Mouse (Mus musculus) thymus, adult 2 months (tissue): ENCODE measurements at regions not wholly inside any gene's neighbourhood (a gene's known extent, or its start where the extent isn't known, plus 50 kb on each side); places are given as distances from the start of the nearest gene placed in this dataset.

Source experiments
- DNase-seq: peaks from one replicate; pipeline ENCODE4 v3.0.0; 2021
- H3K27ac ChIP-seq: fragments of 200-500 bp; 2 replicates; pipeline ENCODE4 v1.5.1; 2012; ENCODE audit warnings: low read length, control low read depth; ENCODE audit not compliant: control insufficient read depth, insufficient read depth
- H3K27me3 ChIP-seq: fragments of 200-500 bp; 2 replicates; pipeline ENCODE4 v1.6.1; 2012; ENCODE audit warnings: mild to moderate bottlenecking, low read length, moderate library complexity, mixed read lengths; ENCODE audit not compliant: control insufficient read depth, insufficient read depth
- H3K36me3 ChIP-seq: fragments of 200-500 bp; 2 replicates; pipeline ENCODE4 v1.6.1; 2012; ENCODE audit warnings: mild to moderate bottlenecking, low read length, moderate library complexity; ENCODE audit not compliant: control insufficient read depth, insufficient read depth
- H3K4me1 ChIP-seq: fragments of 200-500 bp; replicated peaks from 2 replicates; pipeline ENCODE4 v1.6.1; 2012; ENCODE audit warnings: low read length; ENCODE audit not compliant: control insufficient read depth, insufficient read depth
- H3K4me3 ChIP-seq: fragments of 200-500 bp; 2 replicates; pipeline ENCODE4 v1.5.1; 2012; ENCODE audit warnings: mild to moderate bottlenecking, low read length, control low read depth, moderate library complexity; ENCODE audit not compliant: control insufficient read depth, insufficient read depth
- CTCF ChIP-seq: fragments of 200-500 bp; IDR thresholded peaks from 2 replicates; pipeline ENCODE4 v1.5.1; 2012; ENCODE audit warnings: mild to moderate bottlenecking, control low read depth, low read length, moderate library complexity, borderline replicate concordance; ENCODE audit not compliant: control insufficient read depth, poor library complexity, insufficient read depth; ENCODE audit errors: extremely low read depth
- POLR2A ChIP-seq: fragments of 200-500 bp; IDR thresholded peaks from 2 replicates; pipeline ENCODE4 v1.6.1; 2012; ENCODE audit warnings: mild to moderate bottlenecking, low read length, control low read depth, moderate library complexity; ENCODE audit not compliant: control insufficient read depth, poor library complexity, insufficient read depth; ENCODE audit errors: extremely low read depth
- WGBS: fragments of 180-500 bp; shearing (Covaris S2); methylation state at CpG from one replicate; pipeline ENCODE4 v1.1.7; 2018; 5-methylcytosine and 5-hydroxymethylcytosine counted together

- 84% methylated on average over 9 of the region's 9 CpGs for WGBS
- H3K36me3 ChIP-seq, result no peaks in the 10 kb centered on the region
- no peak for DNase-seq
- no peaks in the 10 kb centered on the region for H3K4me1 ChIP-seq
- H3K4me3 ChIP-seq, result no peak overlapping the region
- H3K27me3 ChIP-seq, result no peaks in the 10 kb centered on the region
- no peak overlapping the region for H3K27ac ChIP-seq
- TF ChIP-seq CTCF (no peak), POLR2A (no peak)
These were observed 51.7 kb upstream of the Dgkg start for GRCm38 (mm10) chr16:22708768-22709167.
